ENCODE assay signal across 17 mouse cellular contexts in the genomic region with DNA sequence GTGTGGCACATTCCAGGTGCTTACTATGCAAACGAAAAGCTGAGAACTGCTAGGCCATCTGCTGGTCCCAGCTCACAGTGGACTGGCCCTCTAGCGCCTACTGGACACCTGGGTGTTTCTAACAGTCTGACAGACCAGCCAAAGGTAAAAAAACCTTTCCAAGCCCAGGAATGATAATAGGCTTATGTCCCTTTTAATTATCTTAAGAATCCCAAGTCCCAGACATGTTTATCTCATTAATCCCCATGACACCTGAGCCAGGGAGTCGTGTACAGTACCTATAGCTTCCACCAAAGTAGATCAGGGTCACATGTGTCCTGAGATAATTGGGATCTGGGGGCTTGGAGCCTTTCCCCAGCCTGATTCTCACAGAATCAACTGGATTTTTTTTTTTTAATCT.
"Had no signal": no experiment of that assay in that cellular context is flagged by ENCODE, and none has a peak within 500 bp of the region (broad histone marks: within the 10 kb centered on the region; RNA-seq: fewer than 3 reads in every experiment).

No protein-coding gene starts in this region.

- DNase-seq: lung, adult 18-20 months; lung, embryonic 14.5 days; lung, postnatal 10 days; lung, postnatal 4 days; midbrain, embryonic 14.5 days; right cerebral cortex, postnatal 25 days; right cerebral cortex, postnatal 4 days; spleen, adult 18-20 months; thymus, adult 18-20 months; thymus, postnatal 36 days had no signal

- H3K9me3 ChIP-seq: neural tube, embryonic 13.5 days; neural tube, embryonic 15.5 days had no signal

- ATAC-seq: midbrain, embryonic 16.5 days had no signal

- H3K4me3 ChIP-seq: midbrain, embryonic 10.5 days; midbrain, embryonic 12.5 days; myocyte; neural tube, embryonic 13.5 days; neural tube, embryonic 15.5 days had no signal

- H3K9ac ChIP-seq: liver, embryonic 14.5 days; lung, embryonic 14.5 days; midbrain, embryonic 12.5 days; neural tube, embryonic 13.5 days; neural tube, embryonic 15.5 days had no signal

- H3K4me1 ChIP-seq: midbrain, embryonic 10.5 days; midbrain, embryonic 12.5 days; neural tube, embryonic 13.5 days; neural tube, embryonic 15.5 days had no signal

- H3K36me3 ChIP-seq: midbrain, embryonic 10.5 days; midbrain, embryonic 12.5 days; neural tube, embryonic 13.5 days; neural tube, embryonic 15.5 days had no signal

- H3K4me2 ChIP-seq: lung, embryonic 14.5 days; midbrain, embryonic 12.5 days; neural tube, embryonic 13.5 days; neural tube, embryonic 15.5 days had no signal

- H3K27ac ChIP-seq: liver, embryonic 14.5 days; midbrain, embryonic 10.5 days; midbrain, embryonic 12.5 days; neural tube, embryonic 13.5 days; neural tube, embryonic 15.5 days had no signal
